Mouse (Mus musculus): Measurements from ENCODE around the gene Dlgap1. TPM values are rescaled to one million over a fixed set of nuclear protein-coding genes. Genes with fewer than 3 reads are reported as not detected.

Dlgap1 gene
- polyA plus RNA-seq, 1 experiment from 2014 or later = 2.9 TPM

- H3K27me3 ChIP-seq (replicated peaks; ENCODE audit: control insufficient read depth, insufficient read depth, low read length) = no peaks in the 10 kb centered on the region
- under 1% methylated on average over 33 of the region's 33 CpGs for WGBS
- peak overlapping the region; percentile 99 for H3K4me2 ChIP-seq (ENCODE audit: low read length)
- DNase-seq (ENCODE audit: low spot score) (peak; percentile 93), ATAC-seq (replicated peaks; ENCODE audit: low FRiP score, low TSS enrichment, low read depth) (no peak)
- H3K4me1 ChIP-seq (replicated peaks; ENCODE audit: control insufficient read depth, insufficient read depth, low read length) = peaks cover 24% of the 10 kb centered on the region
- peak overlapping the region; percentile 97 for H3K27ac ChIP-seq (ENCODE audit: low read depth)
- peaks cover 14% of the 10 kb centered on the region for H3K36me3 ChIP-seq (ENCODE audit: control insufficient read depth, insufficient read depth, low read length)
- no peaks in the 10 kb centered on the region for H3K9me3 ChIP-seq (ENCODE audit: control insufficient read depth, low read length)
- H3K4me3 ChIP-seq (ENCODE audit: low read depth, low read length) = peak overlapping the region; percentile 67
- peak overlapping the region; percentile 92 for H3K9ac ChIP-seq (ENCODE audit: low read length)
Observed at GRCm38 (mm10) chr17:70849399-70850232, 880.7 kb downstream of the Dlgap1 start.

- DNase-seq (ENCODE audit: low spot score) (no peak), ATAC-seq (replicated peaks; ENCODE audit: low FRiP score, low TSS enrichment, low read depth) (peak; percentile 6; the same call in 1 of the 2 replicates)
- H3K4me2 ChIP-seq (ENCODE audit: low read length) = peak overlapping the region; percentile 99
- H3K4me1 ChIP-seq (replicated peaks; ENCODE audit: control insufficient read depth, insufficient read depth, low read length) = peaks cover 19% of the 10 kb centered on the region
- H3K36me3 ChIP-seq (ENCODE audit: control insufficient read depth, insufficient read depth, low read length) = peaks cover 6% of the 10 kb centered on the region
- H3K27ac ChIP-seq (ENCODE audit: low read depth) = peak overlapping the region; percentile 97
- H3K9ac ChIP-seq (ENCODE audit: low read length) = peak overlapping the region; percentile 92
- WGBS = under 1% methylated on average over 39 of the region's 40 CpGs
- no peaks in the 10 kb centered on the region for H3K27me3 ChIP-seq (replicated peaks; ENCODE audit: control insufficient read depth, insufficient read depth, low read length)
- H3K9me3 ChIP-seq (ENCODE audit: control insufficient read depth, low read length) = no peaks in the 10 kb centered on the region
- H3K4me3 ChIP-seq (ENCODE audit: low read depth, low read length) = peak overlapping the region; percentile 67
Observed at GRCm38 (mm10) chr17:70850233-70850995, 881.5 kb downstream of the Dlgap1 start.

- Histone ChIP-seq H3K4me2 (ENCODE audit: low read length) (peak overlapping the region; percentile 99), H3K27me3 (replicated peaks; ENCODE audit: control insufficient read depth, insufficient read depth, low read length) (no peaks in the 10 kb centered on the region), H3K9me3 (ENCODE audit: control insufficient read depth, low read length) (no peaks in the 10 kb centered on the region), H3K4me1 (replicated peaks; ENCODE audit: control insufficient read depth, insufficient read depth, low read length) (peaks cover 12% of the 10 kb centered on the region), H3K36me3 (ENCODE audit: control insufficient read depth, insufficient read depth, low read length) (no peaks in the 10 kb centered on the region), H3K9ac (ENCODE audit: low read length) (peak overlapping the region; percentile 92), H3K4me3 (ENCODE audit: low read depth, low read length) (peak overlapping the region; percentile 67), H3K27ac (ENCODE audit: low read depth) (peak overlapping the region; percentile 97)
- DNase-seq (ENCODE audit: low spot score) = peak; percentile 92
- under 1% methylated on average over 54 of the region's 54 CpGs for WGBS
- ATAC-seq (replicated peaks; ENCODE audit: low FRiP score, low TSS enrichment, low read depth) = peak; percentile 64
Observed at GRCm38 (mm10) chr17:70850996-70851991, 882.4 kb downstream of the Dlgap1 start.

- Histone ChIP-seq H3K4me2 (ENCODE audit: low read length) (peak overlapping the region; percentile 99), H3K27me3 (replicated peaks; ENCODE audit: control insufficient read depth, insufficient read depth, low read length) (no peaks in the 10 kb centered on the region), H3K9me3 (ENCODE audit: control insufficient read depth, low read length) (no peaks in the 10 kb centered on the region), H3K4me1 (replicated peaks; ENCODE audit: control insufficient read depth, insufficient read depth, low read length) (peaks cover 4% of the 10 kb centered on the region), H3K9ac (ENCODE audit: low read length) (peak overlapping the region; percentile 92), H3K36me3 (ENCODE audit: control insufficient read depth, insufficient read depth, low read length) (no peaks in the 10 kb centered on the region), H3K27ac (ENCODE audit: low read depth) (peak overlapping the region; percentile 97), H3K4me3 (ENCODE audit: low read depth, low read length) (peak overlapping the region; percentile 67)
- ATAC-seq (replicated peaks; ENCODE audit: low FRiP score, low TSS enrichment, low read depth) (0 out of 2 replicates have a peak, but pooled peaks have one; percentile 7), DNase-seq (ENCODE audit: low spot score) (peak; percentile 80)
- under 1% methylated on average over 29 of the region's 29 CpGs for WGBS
Observed at GRCm38 (mm10) chr17:70852011-70852685, 883.3 kb downstream of the Dlgap1 start.

GRCm38 (mm10) chr17:70852686-70853386 is 884.0 kb downstream of the Dlgap1 start:
- H3K27me3 ChIP-seq (replicated peaks; ENCODE audit: control insufficient read depth, insufficient read depth, low read length) = no peaks in the 10 kb centered on the region
- H3K9me3 ChIP-seq (ENCODE audit: control insufficient read depth, low read length) = no peaks in the 10 kb centered on the region
- DNase-seq (ENCODE audit: low spot score) = peak; percentile 90
- no peaks in the 10 kb centered on the region for H3K4me1 ChIP-seq (replicated peaks; ENCODE audit: control insufficient read depth, insufficient read depth, low read length)
- WGBS = under 1% methylated on average over 51 of the region's 51 CpGs
- H3K27ac ChIP-seq (ENCODE audit: low read depth) = peak overlapping the region; percentile 97
- no peaks in the 10 kb centered on the region for H3K36me3 ChIP-seq (ENCODE audit: control insufficient read depth, insufficient read depth, low read length)
- peak overlapping the region; percentile 92 for H3K9ac ChIP-seq (ENCODE audit: low read length)
- ATAC-seq (replicated peaks; ENCODE audit: low FRiP score, low TSS enrichment, low read depth) = peak; percentile 52
- peak overlapping the region; percentile 67 for H3K4me3 ChIP-seq (ENCODE audit: low read depth, low read length)
- H3K4me2 ChIP-seq (ENCODE audit: low read length) = peak overlapping the region; percentile 99

GRCm38 (mm10) chr17:70853436-70853905 is 884.6 kb downstream of the Dlgap1 start, which contains the start of gene Tgif1:
Gene Tgif1 (minus strand): TSS chr17:70853546.
- H3K9me3 ChIP-seq (ENCODE audit: control insufficient read depth, low read length) = no peaks in the 10 kb centered on the region
- peak within 1 kb of the TSS; percentile 67 for H3K4me3 ChIP-seq (ENCODE audit: low read depth, low read length)
- H3K27me3 ChIP-seq (replicated peaks; ENCODE audit: control insufficient read depth, insufficient read depth, low read length) = no peaks in the 10 kb centered on the region
- H3K4me1 ChIP-seq (replicated peaks; ENCODE audit: control insufficient read depth, insufficient read depth, low read length) = no peaks in the 10 kb centered on the region
- H3K9ac ChIP-seq (ENCODE audit: low read length) = peak within 1 kb of the TSS; percentile 92
- ATAC-seq (replicated peaks; ENCODE audit: low FRiP score, low TSS enrichment, low read depth) (0 out of 2 replicates have a peak, but pooled peaks have one; percentile 6), DNase-seq (ENCODE audit: low spot score) (peak; percentile 84)
- no peaks in the 10 kb centered on the region for H3K36me3 ChIP-seq (ENCODE audit: control insufficient read depth, insufficient read depth, low read length)
- peak within 1 kb of the TSS; percentile 99 for H3K4me2 ChIP-seq (ENCODE audit: low read length)
- under 1% methylated on average over 29 of the region's 29 CpGs for WGBS
- H3K27ac ChIP-seq (ENCODE audit: low read depth) = peak within 1 kb of the TSS; percentile 97

- Histone ChIP-seq H3K4me3 (ENCODE audit: low read depth, low read length) (peak overlapping the region; percentile 67), H3K4me2 (ENCODE audit: low read length) (peak overlapping the region; percentile 99), H3K9ac (ENCODE audit: low read length) (no peak overlapping the region; the same call in 1 of the 2 replicates), H3K27ac (ENCODE audit: low read depth) (no peak overlapping the region; the same call in 1 of the 2 replicates), H3K36me3 (ENCODE audit: control insufficient read depth, insufficient read depth, low read length) (no peaks in the 10 kb centered on the region), H3K9me3 (ENCODE audit: control insufficient read depth, low read length) (no peaks in the 10 kb centered on the region), H3K4me1 (replicated peaks; ENCODE audit: control insufficient read depth, insufficient read depth, low read length) (no peaks in the 10 kb centered on the region), H3K27me3 (replicated peaks; ENCODE audit: control insufficient read depth, insufficient read depth, low read length) (no peaks in the 10 kb centered on the region)
- WGBS = 13% methylated on average over 6 of the region's 6 CpGs
- DNase-seq (ENCODE audit: low spot score) (no peak), ATAC-seq (replicated peaks; ENCODE audit: low FRiP score, low TSS enrichment, low read depth) (no peak)
Observed at GRCm38 (mm10) chr17:70854021-70854420, 885.1 kb downstream of the Dlgap1 start.
